Mouse (Mus musculus) heart, embryonic 10.5 days (tissue): ENCODE measurements around the gene Fkbp3. TPM values are rescaled to one million over a fixed set of nuclear protein-coding genes. Genes with fewer than 3 reads are reported as not detected.

ENCODE experiments used
- polyA plus RNA-seq: library from polyadenylated mRNA; unstranded; fragments of >200 nt; fragmentation: Nextera tagmentation; extraction: Ambion mirVana; gene quantifications from 2 replicates; pipeline ENCODE4 v1.2.1, GENCODE M21; 2016

Gene Fkbp3
- polyA plus RNA-seq, 1 experiment from 2014 or later, result 623 TPM

Other genes starting within 250 kb of the Fkbp3 start
- gene Gm527, start 156.1 kb downstream of the Fkbp3 start, polyA plus RNA-seq, result 1.4 and 2.4 TPM in 2 replicates
- gene Klhl28, start 108.5 kb downstream of the Fkbp3 start, polyA plus RNA-seq, result 7.1 and 9.6 TPM in 2 replicates
- gene Togaram1, start 108.2 kb downstream of the Fkbp3 start, polyA plus RNA-seq, result 21.9 and 22.8 TPM in 2 replicates
- gene Prpf39, start 37.7 kb downstream of the Fkbp3 start, polyA plus RNA-seq, result 40.4 and 46.2 TPM in 2 replicates
- 10.4 and 12.0 TPM in 2 replicates for gene Fancm, start 1.6 kb upstream of the Fkbp3 start, polyA plus RNA-seq
- 41.2 and 48.9 TPM in 2 replicates for gene Mis18bp1, start 98.6 kb upstream of the Fkbp3 start, polyA plus RNA-seq
- gene Wdr20rt, start 151.5 kb upstream of the Fkbp3 start, polyA plus RNA-seq, result not detected in 2 replicates